Mouse (Mus musculus) kidney, adult 2 months (tissue): Measurements from ENCODE around the gene Tmco5. TPM values are rescaled to one million over a fixed set of nuclear protein-coding genes. Genes with fewer than 3 reads are reported as not detected.

Experiments used
- DNase-seq: peaks from one replicate; pipeline ENCODE4 v3.0.0; 2021
- H3K27ac ChIP-seq: fragments of 200-500 bp; 2 replicates; pipeline ENCODE4 v1.5.1; 2012; ENCODE audit warnings: low read depth, low read length, control low read depth, inconsistent platforms; ENCODE audit not compliant: insufficient read depth
- H3K27me3 ChIP-seq: fragments of 200-500 bp; replicated peaks from 2 replicates; pipeline ENCODE4 v1.6.1; 2012; ENCODE audit warnings: mild to moderate bottlenecking, moderate library complexity, low read length, inconsistent platforms; ENCODE audit not compliant: control insufficient read depth, insufficient read depth
- H3K36me3 ChIP-seq: fragments of 200-500 bp; 2 replicates; pipeline ENCODE4 v1.6.1; 2012; ENCODE audit warnings: mild to moderate bottlenecking, moderate library complexity, low read length, inconsistent platforms; ENCODE audit not compliant: control insufficient read depth, insufficient read depth
- H3K4me1 ChIP-seq: fragments of 200-500 bp; 2 replicates; pipeline ENCODE4 v1.6.1; 2011; ENCODE audit warnings: low read length; ENCODE audit not compliant: control insufficient read depth, insufficient read depth
- H3K4me3 ChIP-seq: fragments of 200-500 bp; 2 replicates; pipeline ENCODE4 v1.5.1; 2011; ENCODE audit warnings: mild to moderate bottlenecking, low read depth, low read length, control low read depth; ENCODE audit not compliant: insufficient read depth
- CTCF ChIP-seq: fragments of 200-500 bp; conservative IDR thresholded peaks from 2 replicates; pipeline ENCODE4 v1.5.1; 2011; ENCODE audit warnings: low read depth, mild to moderate bottlenecking, control low read depth, low read length, moderate library complexity, mixed read lengths; ENCODE audit not compliant: insufficient read depth, insufficient read length
- POLR2A ChIP-seq: fragments of 200-500 bp; IDR thresholded peaks from one replicate; pipeline ENCODE4 v1.6.1; 2011; ENCODE audit warnings: low read depth, low read length, control low read depth
- WGBS: fragments of 180-500 bp; shearing (Covaris S2); methylation state at CpG from one replicate; pipeline ENCODE4 v1.1.7; 2018; 5-methylcytosine and 5-hydroxymethylcytosine counted together
- polyA plus RNA-seq: library from polyadenylated mRNA; depleted of rRNA; stranded (reverse); fragments of >200 nt; gene quantifications from 2 replicates; pipeline ENCODE4 v1.2.3, GENCODE M21; 2012

Tmco5 gene
- polyA plus RNA-seq, 1 experiment, result not detected

- WGBS, result 81% methylated on average over 8 of the region's 8 CpGs
- Histone ChIP-seq H3K36me3 (no peaks in the 10 kb centered on the region), H3K4me3 (no peak overlapping the region), H3K27ac (no peak overlapping the region), H3K4me1 (no peaks in the 10 kb centered on the region), H3K27me3 (no peaks in the 10 kb centered on the region)
- no peak for DNase-seq
- TF ChIP-seq CTCF (no peak), POLR2A (no peak)
Observed at GRCm38 (mm10) chr2:116908268-116908667, 29.8 kb downstream of the Tmco5 start.

DNA sequence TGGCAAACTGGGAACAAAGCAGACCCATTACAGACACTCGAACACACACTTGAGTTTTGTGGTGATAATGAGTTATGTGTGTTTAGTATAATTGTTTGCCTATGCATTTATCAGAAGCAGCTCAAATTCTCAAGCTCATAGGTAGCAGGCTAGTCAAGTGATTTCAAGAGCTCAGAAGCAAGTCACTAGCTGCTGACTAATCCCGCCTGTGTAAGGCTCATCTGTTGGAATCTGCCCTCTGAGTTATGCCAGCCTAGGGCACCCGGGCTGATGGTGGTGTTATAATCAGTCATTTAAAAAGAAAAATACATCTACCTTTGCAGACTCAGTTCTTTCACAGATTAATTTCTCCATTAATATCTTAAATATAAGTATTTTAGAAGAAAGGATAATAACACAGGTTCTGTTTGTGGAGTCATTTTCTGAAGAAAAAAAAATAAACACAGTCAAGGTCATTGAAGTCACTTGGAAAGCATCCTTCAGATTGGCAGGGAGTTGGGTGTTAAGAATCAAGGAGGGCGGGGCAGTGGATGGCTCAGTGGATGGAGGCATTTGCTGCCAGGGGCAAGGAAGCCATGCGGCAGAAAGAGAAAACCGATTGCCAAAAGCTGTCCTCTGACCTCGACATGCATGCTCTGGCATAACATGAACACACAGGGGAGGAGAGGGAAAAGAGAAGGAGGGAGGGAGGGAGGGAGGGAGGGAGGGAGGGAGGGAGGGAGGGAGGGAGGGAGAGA lies 34.0 kb downstream of the Tmco5 start:
- 58% methylated on average over 7 of the region's 7 CpGs for WGBS
- no peak overlapping the region for H3K27ac ChIP-seq
- H3K4me1 ChIP-seq, result no peaks in the 10 kb centered on the region
- H3K4me3 ChIP-seq, result no peak overlapping the region
- no peaks in the 10 kb centered on the region for H3K36me3 ChIP-seq
- no peaks in the 10 kb centered on the region for H3K27me3 ChIP-seq
- no peak for DNase-seq
- no peak for TF ChIP-seq POLR2A
- TF ChIP-seq CTCF, result no peak

- H3K4me3 ChIP-seq, result no peak overlapping the region
- H3K27me3 ChIP-seq, result no peaks in the 10 kb centered on the region
- no peaks in the 10 kb centered on the region for H3K4me1 ChIP-seq
- H3K27ac ChIP-seq, result no peak overlapping the region
- no peaks in the 10 kb centered on the region for H3K36me3 ChIP-seq
- no peak for DNase-seq
- 72% methylated on average over 20 of the region's 20 CpGs for WGBS
- TF ChIP-seq POLR2A, result no peak
- no peak for TF ChIP-seq CTCF
Observed at GRCm38 (mm10) chr2:116913677-116914405, 35.4 kb downstream of the Tmco5 start.

DNA sequence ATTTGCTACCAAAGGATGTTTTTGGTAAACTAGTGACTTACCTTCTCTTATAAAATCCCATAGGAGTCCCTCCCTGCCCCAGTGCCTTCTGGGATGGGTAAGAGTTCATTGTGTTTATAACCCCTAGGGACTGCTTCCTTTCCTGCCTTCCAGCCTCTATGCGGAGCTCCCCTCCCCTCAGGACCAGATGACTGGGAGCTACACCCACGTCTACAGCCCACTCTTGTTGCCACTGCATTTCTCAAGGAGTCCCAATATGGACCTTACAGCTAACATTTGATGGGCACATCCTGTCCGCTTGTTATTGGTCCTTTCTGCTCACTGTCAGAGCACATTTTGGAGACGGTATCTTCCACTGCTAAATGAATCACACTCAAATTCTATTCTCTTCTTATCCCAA lies 36.1 kb downstream of the Tmco5 start:
- no peak for TF ChIP-seq CTCF
- no peak for TF ChIP-seq POLR2A
- H3K4me3 ChIP-seq, result no peak overlapping the region
- DNase-seq, result no peak
- WGBS, result 72% methylated on average over 4 of the region's 4 CpGs
- H3K4me1 ChIP-seq, result no peaks in the 10 kb centered on the region
- H3K36me3 ChIP-seq, result no peaks in the 10 kb centered on the region
- H3K27me3 ChIP-seq, result no peaks in the 10 kb centered on the region
- no peak overlapping the region for H3K27ac ChIP-seq

DNA sequence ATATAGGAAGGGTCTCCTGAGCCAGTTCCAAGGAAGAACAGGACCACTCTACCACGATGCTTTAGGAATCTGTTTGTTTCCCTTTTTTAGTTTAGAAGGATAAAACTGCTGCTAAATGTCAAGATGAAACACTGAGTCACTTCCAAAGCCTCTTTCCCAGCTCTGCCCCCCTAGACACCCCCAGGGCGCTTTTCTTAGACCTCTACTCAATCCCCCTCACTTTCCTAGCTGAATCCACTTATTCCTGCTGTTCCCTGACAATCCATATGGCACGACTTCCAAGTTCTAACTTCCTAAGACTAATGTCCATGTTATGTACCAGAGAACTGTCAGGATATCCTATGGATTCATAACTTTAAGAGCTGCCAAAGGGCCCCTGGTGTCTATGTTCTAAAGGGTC lies 40.1 kb downstream of the Tmco5 start:
- 77% methylated on average over 3 of the region's 3 CpGs for WGBS
- Histone ChIP-seq H3K4me1 (no peaks in the 10 kb centered on the region), H3K4me3 (no peak overlapping the region), H3K27me3 (no peaks in the 10 kb centered on the region), H3K27ac (no peak overlapping the region), H3K36me3 (no peaks in the 10 kb centered on the region)
- TF ChIP-seq POLR2A, result no peak
- TF ChIP-seq CTCF, result no peak
- DNase-seq, result no peak

GRCm38 (mm10) chr2:116922580-116923500 lies 44.3 kb downstream of the Tmco5 start:
- no peak for DNase-seq
- no peak for TF ChIP-seq CTCF
- TF ChIP-seq POLR2A, result no peak
- 60% methylated on average over 9 of the region's 9 CpGs for WGBS
- Histone ChIP-seq H3K27ac (no peak overlapping the region), H3K27me3 (no peaks in the 10 kb centered on the region), H3K36me3 (no peaks in the 10 kb centered on the region), H3K4me3 (no peak overlapping the region), H3K4me1 (no peaks in the 10 kb centered on the region)
